Mouse (Mus musculus) midbrain, embryonic 10.5 days (tissue): ENCODE data around the gene Tmem56. TPM values are rescaled to one million over a fixed set of nuclear protein-coding genes. Genes with fewer than 3 reads are reported as not detected.
A peak's percentile ranks its signal among the peaks of the same experiment; 100 is the strongest.

ENCODE experiments used
- DNase-seq: peaks from one replicate; pipeline ENCODE4 v3.0.0-alpha.2; 2017; ENCODE audit warnings: low spot score
- H3K27ac ChIP-seq: fragments of 300-500 bp; sonication (generic); replicated peaks from 2 replicates; pipeline ENCODE4 v1.5.1; 2016; ENCODE audit warnings: mild to moderate bottlenecking
- H3K27me3 ChIP-seq: fragments of 300-500 bp; sonication (generic); 2 replicates; pipeline ENCODE4 v1.6.1; 2016; ENCODE audit warnings: low read depth, mild to moderate bottlenecking; ENCODE audit not compliant: poor library complexity, severe bottlenecking
- H3K36me3 ChIP-seq: fragments of 300-500 bp; sonication (generic); 2 replicates; pipeline ENCODE4 v1.6.1; 2016; ENCODE audit warnings: mild to moderate bottlenecking, moderate library complexity
- H3K4me1 ChIP-seq: fragments of 300-500 bp; sonication (generic); 2 replicates; pipeline ENCODE4 v1.6.1; 2016
- H3K4me3 ChIP-seq: fragments of 300-500 bp; sonication (generic); 2 replicates; pipeline ENCODE4 v1.5.1; 2016; ENCODE audit warnings: mild to moderate bottlenecking, moderate library complexity
- H3K9me3 ChIP-seq: fragments of 300-500 bp; sonication (generic); replicated peaks from 2 replicates; pipeline ENCODE4 v1.6.1; 2016; ENCODE audit warnings: mild to moderate bottlenecking
- whole genome bisulfite sequencing: fragments of 180-500 bp; shearing (Covaris S2); methylation state at CpG from one replicate; pipeline ENCODE4 v1.1.7; 2016; 5-methylcytosine and 5-hydroxymethylcytosine counted together
- polyA plus RNA-seq: library from polyadenylated mRNA; unstranded; fragments of >200 nt; fragmentation: Nextera tagmentation; extraction: Ambion mirVana; gene quantifications from 2 replicates; pipeline ENCODE4 v1.2.1, GENCODE M21; 2016

Tmem56 gene
- polyA plus RNA-seq, 1 experiment from 2014 or later: 1.1 TPM

GRCm38 (mm10) chr3:121308935-121309334 lies 26.0 kb upstream of the Tmem56 start:
- Histone ChIP-seq H3K27ac (no peak overlapping the region), H3K27me3 (no peaks in the 10 kb centered on the region), H3K36me3 (no peaks in the 10 kb centered on the region), H3K4me3 (no peak overlapping the region), H3K9me3 (no peaks in the 10 kb centered on the region), H3K4me1 (peaks cover 9% of the 10 kb centered on the region)
- DNase-seq: no peak
- 84% methylated on average over 5 of the region's 5 CpGs for WGBS

DNA sequence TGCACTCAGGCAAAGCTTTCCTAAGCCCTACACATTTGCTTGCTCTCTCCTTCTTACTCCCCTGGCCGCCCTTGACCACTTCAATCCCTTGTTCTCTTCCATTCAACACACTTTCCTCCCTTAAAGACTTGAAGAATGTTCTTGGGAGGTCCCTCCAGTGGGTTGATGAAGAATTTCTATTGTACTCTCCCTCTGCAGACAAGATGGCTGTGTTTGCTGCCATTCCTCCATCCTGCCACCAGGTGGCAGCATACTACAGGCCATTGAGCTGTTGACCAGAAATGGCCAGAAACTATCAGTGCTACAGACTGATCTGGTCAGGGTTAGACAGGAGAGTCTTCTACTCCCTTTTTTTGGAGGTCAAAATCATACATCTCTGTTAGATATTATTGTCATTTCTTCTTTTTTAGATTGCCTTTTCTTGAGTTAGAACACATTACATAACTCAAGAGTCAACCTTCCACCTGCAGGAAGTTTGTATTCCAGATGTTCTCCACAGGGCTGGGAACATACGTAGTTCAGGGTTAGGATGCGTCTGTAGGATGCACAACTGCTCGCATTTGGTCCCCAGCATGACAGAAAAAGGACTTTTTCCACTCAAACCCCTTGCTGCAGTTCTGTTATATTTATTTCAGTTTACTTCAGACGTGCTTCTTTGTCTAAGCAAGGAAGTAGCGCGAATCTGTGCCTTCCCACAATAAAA lies 24.8 kb upstream of the Tmem56 start:
- H3K9me3 ChIP-seq: no peaks in the 10 kb centered on the region
- H3K36me3 ChIP-seq: peaks cover under 1% of the 10 kb centered on the region; the same call in 1 of the 2 replicates
- H3K4me3 ChIP-seq: no peak overlapping the region
- H3K4me1 ChIP-seq: no peaks in the 10 kb centered on the region
- peak; percentile 82 for DNase-seq
- 76% methylated on average over 7 of the region's 7 CpGs for WGBS
- no peaks in the 10 kb centered on the region for H3K27me3 ChIP-seq
- no peak overlapping the region for H3K27ac ChIP-seq

DNA sequence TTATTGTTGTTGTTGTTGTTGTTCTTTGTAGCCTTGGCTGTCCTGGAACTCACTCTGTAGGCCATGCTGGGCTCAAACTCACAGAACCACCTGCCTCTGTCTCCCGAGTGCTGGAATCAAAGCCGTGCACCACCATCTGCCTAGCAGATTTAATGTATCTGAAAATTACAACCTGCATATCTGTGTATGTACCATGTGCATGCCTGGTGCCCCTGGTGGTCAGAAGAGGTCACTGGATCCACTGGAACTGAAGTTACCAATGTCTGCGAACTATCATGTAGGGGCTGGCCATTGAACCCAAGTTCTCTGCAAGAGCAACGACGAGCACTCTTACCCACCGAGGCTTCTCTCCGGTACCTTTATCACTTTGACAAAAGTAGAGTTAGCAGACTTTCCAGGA lies 23.7 kb upstream of the Tmem56 start:
- peaks cover 6% of the 10 kb centered on the region for H3K36me3 ChIP-seq
- DNase-seq: no peak
- no peak overlapping the region for H3K4me3 ChIP-seq
- H3K9me3 ChIP-seq: no peaks in the 10 kb centered on the region
- WGBS: 95% methylated on average over 7 of the region's 7 CpGs
- H3K27ac ChIP-seq: no peak overlapping the region
- H3K27me3 ChIP-seq: no peaks in the 10 kb centered on the region
- H3K4me1 ChIP-seq: no peaks in the 10 kb centered on the region

- Histone ChIP-seq H3K27me3 (no peaks in the 10 kb centered on the region), H3K4me3 (no peak overlapping the region), H3K9me3 (no peaks in the 10 kb centered on the region), H3K27ac (no peak overlapping the region), H3K4me1 (peaks cover 11% of the 10 kb centered on the region), H3K36me3 (peaks cover 2% of the 10 kb centered on the region; the same call in 1 of the 2 replicates)
- no peak for DNase-seq
- 80% methylated on average over 2 of the region's 2 CpGs for WGBS
These were observed 11.3 kb upstream of the Tmem56 start for GRCm38 (mm10) chr3:121294200-121294599.

DNA sequence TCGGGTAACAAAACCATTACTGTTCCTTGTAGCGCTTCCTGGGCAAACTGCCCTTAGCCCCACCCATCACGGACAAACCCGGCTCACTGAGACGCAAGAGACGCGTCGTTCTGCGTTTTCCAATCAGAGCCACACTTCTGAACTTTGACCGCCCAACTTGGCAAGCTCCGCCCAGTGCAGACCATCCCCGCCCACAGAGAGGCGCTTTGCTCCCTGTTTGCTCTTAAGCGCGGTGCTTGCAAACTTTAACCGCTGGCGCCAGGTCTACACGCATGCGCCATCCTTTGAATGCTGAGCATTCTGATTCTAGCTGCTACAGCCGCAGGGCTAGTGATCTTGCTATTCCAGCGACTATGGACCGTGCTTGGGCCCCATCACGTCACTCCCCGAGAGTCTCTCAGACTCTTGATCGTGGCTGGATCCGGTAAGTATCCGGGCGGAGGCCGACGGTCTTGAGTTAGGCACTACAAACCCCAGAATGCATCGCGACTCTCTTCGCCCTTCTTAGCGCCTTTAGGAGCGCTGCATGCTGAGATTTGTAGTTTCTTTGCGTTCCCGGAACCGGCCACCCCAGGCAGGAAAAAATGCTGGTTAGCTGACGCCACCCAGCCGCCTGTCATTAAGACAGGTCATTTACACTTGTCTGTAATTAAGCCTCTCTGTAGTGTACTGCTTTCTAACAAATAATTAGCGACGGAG lies 8.8 kb upstream of the Tmem56 start, which contains the start of gene Alg14:
Gene Alg14 (plus strand): TSS at position 214 of the 699 bp plus-strand sequence.
- Histone ChIP-seq H3K4me1 (peaks cover 11% of the 10 kb centered on the region), H3K27ac (peak within 1 kb of the TSS; percentile 92), H3K9me3 (no peaks in the 10 kb centered on the region), H3K27me3 (no peaks in the 10 kb centered on the region), H3K36me3 (no peaks in the 10 kb centered on the region), H3K4me3 (peak within 1 kb of the TSS; percentile 63)
- peak; percentile 94 for DNase-seq
- WGBS: under 1% methylated on average over 42 of the region's 42 CpGs

GRCm38 (mm10) chr3:121291225-121291559 lies 8.3 kb upstream of the Tmem56 start:
- no peak for DNase-seq
- H3K27me3 ChIP-seq: no peaks in the 10 kb centered on the region
- peak overlapping the region; percentile 92 for H3K27ac ChIP-seq
- WGBS: 6% methylated on average over 7 of the region's 7 CpGs
- H3K9me3 ChIP-seq: no peaks in the 10 kb centered on the region
- H3K36me3 ChIP-seq: no peaks in the 10 kb centered on the region
- peaks cover 11% of the 10 kb centered on the region for H3K4me1 ChIP-seq
- H3K4me3 ChIP-seq: peak overlapping the region; percentile 63

DNA sequence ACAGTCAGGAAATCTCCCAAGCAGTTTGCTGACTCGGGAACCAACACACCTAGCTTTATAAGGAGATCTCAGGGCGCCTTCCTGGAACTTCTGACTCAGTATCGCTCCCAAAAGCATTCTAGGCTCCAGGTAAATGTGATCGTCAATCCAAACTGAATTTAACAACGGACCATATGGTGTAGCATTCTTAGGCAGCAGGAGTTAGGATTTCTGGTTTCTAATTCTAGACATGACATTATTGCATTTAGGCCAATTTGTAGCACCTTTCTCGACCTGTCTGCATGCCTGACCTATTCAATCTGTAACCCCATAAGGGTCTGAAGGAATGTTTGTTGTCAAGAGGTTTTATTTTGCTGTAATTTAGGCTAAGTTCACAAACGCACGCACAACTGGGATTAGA lies 7.8 kb upstream of the Tmem56 start:
- H3K4me1 ChIP-seq: peaks cover 11% of the 10 kb centered on the region
- WGBS: 82% methylated on average over 8 of the region's 8 CpGs
- peak overlapping the region; percentile 63 for H3K4me3 ChIP-seq
- no peak for DNase-seq
- no peaks in the 10 kb centered on the region for H3K27me3 ChIP-seq
- H3K27ac ChIP-seq: peak overlapping the region; percentile 92
- H3K9me3 ChIP-seq: no peaks in the 10 kb centered on the region
- H3K36me3 ChIP-seq: no peaks in the 10 kb centered on the region

DNA sequence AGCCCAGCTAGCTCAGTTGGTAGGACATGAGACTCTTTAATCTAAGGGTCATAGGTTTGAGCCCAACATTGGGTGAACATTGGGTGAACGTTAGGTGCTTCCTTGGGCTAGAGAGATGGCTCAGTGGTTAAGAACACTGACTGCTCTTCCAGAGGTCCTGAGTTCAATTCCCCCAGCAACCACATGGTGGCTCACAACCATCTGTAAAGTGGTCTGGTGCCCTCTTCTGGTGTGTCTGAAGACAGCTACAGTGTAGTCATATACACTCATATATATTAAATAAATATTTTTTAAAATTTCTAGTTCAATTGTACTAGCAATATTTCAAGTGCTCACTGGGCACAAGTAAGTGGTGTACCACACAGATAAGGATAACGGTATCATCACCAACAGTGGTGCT lies 4.3 kb upstream of the Tmem56 start:
- Histone ChIP-seq H3K27me3 (no peaks in the 10 kb centered on the region), H3K27ac (no peak overlapping the region), H3K4me1 (peaks cover 6% of the 10 kb centered on the region), H3K36me3 (no peaks in the 10 kb centered on the region), H3K4me3 (no peak overlapping the region), H3K9me3 (no peaks in the 10 kb centered on the region)
- 93% methylated on average over 2 of the region's 2 CpGs for WGBS
- no peak for DNase-seq

- Histone ChIP-seq H3K4me1 (no peaks in the 10 kb centered on the region), H3K4me3 (no peak overlapping the region), H3K27me3 (no peaks in the 10 kb centered on the region), H3K9me3 (no peaks in the 10 kb centered on the region), H3K27ac (no peak overlapping the region), H3K36me3 (no peaks in the 10 kb centered on the region)
- DNase-seq: no peak
- 95% methylated on average over 6 of the region's 6 CpGs for WGBS
These were observed 2.3 kb upstream of the Tmem56 start for GRCm38 (mm10) chr3:121285219-121285618.

- Histone ChIP-seq H3K9me3 (no peaks in the 10 kb centered on the region), H3K27ac (no peak overlapping the region)
- 90% methylated on average over 14 of the region's 14 CpGs for WGBS
These were observed 3.2 kb downstream of the Tmem56 start for GRCm38 (mm10) chr3:121279679-121280078.

DNA sequence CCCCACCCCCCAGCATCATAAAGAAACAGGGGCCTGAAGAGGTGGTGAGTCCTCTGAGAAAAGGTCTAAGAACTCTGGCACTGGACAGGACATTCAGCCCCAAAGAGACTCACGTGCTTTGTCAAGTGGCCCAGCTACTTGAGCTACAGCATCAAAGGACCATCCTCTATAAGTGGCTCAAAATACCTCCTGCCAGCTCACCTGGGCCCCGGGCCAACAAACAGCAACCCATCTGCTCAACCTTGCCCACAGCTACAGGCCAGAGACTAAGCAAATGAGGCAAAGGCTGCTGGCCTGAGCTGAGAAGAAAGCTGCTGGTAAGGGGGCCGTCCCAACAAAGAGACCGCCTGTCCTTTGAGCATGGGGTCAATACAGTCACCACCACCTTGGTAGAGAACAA lies 5.3 kb downstream of the Tmem56 start:
- Histone ChIP-seq H3K36me3 (no peaks in the 10 kb centered on the region), H3K9me3 (no peaks in the 10 kb centered on the region)
- no peak for DNase-seq

More at GRCm38 (mm10) chr3:121279679-121280078, 3.2 kb downstream of the Tmem56 start:
- DNase-seq: no peak
- Histone ChIP-seq H3K4me1 (no peaks in the 10 kb centered on the region), H3K4me3 (no peak overlapping the region), H3K27me3 (no peaks in the 10 kb centered on the region), H3K36me3 (no peaks in the 10 kb centered on the region)

GRCm38 (mm10) chr3:121277009-121277408 lies 5.9 kb downstream of the Tmem56 start:
- Histone ChIP-seq H3K4me3 (no peak overlapping the region), H3K36me3 (no peaks in the 10 kb centered on the region), H3K4me1 (no peaks in the 10 kb centered on the region), H3K27me3 (no peaks in the 10 kb centered on the region), H3K27ac (no peak overlapping the region), H3K9me3 (no peaks in the 10 kb centered on the region)
- DNase-seq: no peak
- WGBS: 87% methylated on average over 4 of the region's 4 CpGs

More for the DNA sequence above, 5.3 kb downstream of the Tmem56 start:
- Histone ChIP-seq H3K27ac (no peak overlapping the region), H3K27me3 (no peaks in the 10 kb centered on the region), H3K4me3 (no peak overlapping the region), H3K4me1 (no peaks in the 10 kb centered on the region)
- 88% methylated on average over 4 of the region's 4 CpGs for WGBS

GRCm38 (mm10) chr3:121274010-121274409 lies 8.9 kb downstream of the Tmem56 start:
- no peaks in the 10 kb centered on the region for H3K4me1 ChIP-seq
- H3K4me3 ChIP-seq: no peak overlapping the region
- no peak for DNase-seq
- 96% methylated on average over 2 of the region's 2 CpGs for WGBS
- H3K36me3 ChIP-seq: no peaks in the 10 kb centered on the region
- H3K27me3 ChIP-seq: no peaks in the 10 kb centered on the region
- no peaks in the 10 kb centered on the region for H3K9me3 ChIP-seq
- no peak overlapping the region for H3K27ac ChIP-seq
